Mouse (Mus musculus) embryonic facial prominence, embryonic 11.5 days (tissue): Measurements from ENCODE around the gene Rhoj. TPM values are rescaled to one million over a fixed set of nuclear protein-coding genes. Genes with fewer than 3 reads are reported as not detected.
"Not testable (repeated sequence)": the region's sequence is repeated elsewhere in the genome, so short reads cannot be mapped to it uniquely, and the experiment has no call there.

Experiments used
- ATAC-seq: fragments of 200-750 bp; cut with Nextera tagmentation; replicated peaks from 2 replicates; pipeline ENCODE4 v1.8.0; 2017; ENCODE audit warnings: low read depth; ENCODE audit not compliant: insufficient number of reproducible peaks, low FRiP score, low TSS enrichment
- DNase-seq: peaks from one replicate; pipeline ENCODE4 v3.0.0-alpha.2; 2015; ENCODE audit warnings: low spot score
- H3K27ac ChIP-seq: fragments of 300-500 bp; sonication (generic); replicated peaks from 2 replicates; pipeline ENCODE4 v1.5.1; 2014; ENCODE audit warnings: mild to moderate bottlenecking, low read depth, low read length, control low read depth
- H3K27me3 ChIP-seq: fragments of 300-500 bp; sonication (generic); 2 replicates; pipeline ENCODE4 v1.6.1; 2014; ENCODE audit warnings: mild to moderate bottlenecking, low read length, moderate library complexity, mixed read lengths; ENCODE audit not compliant: control insufficient read depth, insufficient read depth
- H3K36me3 ChIP-seq: fragments of 300-500 bp; sonication (generic); replicated peaks from 2 replicates; pipeline ENCODE4 v1.6.1; 2014; ENCODE audit warnings: low read depth, mild to moderate bottlenecking, low read length, moderate library complexity, mixed read lengths; ENCODE audit not compliant: control insufficient read depth, insufficient read depth
- H3K4me1 ChIP-seq: fragments of 300-500 bp; sonication (generic); 2 replicates; pipeline ENCODE4 v1.6.1; 2014; ENCODE audit warnings: low read length, mixed read lengths; ENCODE audit not compliant: control insufficient read depth, insufficient read depth
- H3K4me2 ChIP-seq: fragments of 300-500 bp; sonication (generic); 2 replicates; pipeline ENCODE4 v1.6.1; 2014; ENCODE audit warnings: low read depth, mild to moderate bottlenecking, control low read depth, low read length, moderate library complexity
- H3K4me3 ChIP-seq: fragments of 300-500 bp; sonication (generic); 2 replicates; pipeline ENCODE4 v1.5.1; 2014; ENCODE audit warnings: low read depth, low read length, control low read depth
- H3K9ac ChIP-seq: fragments of 300-500 bp; sonication (generic); replicated peaks from 2 replicates; pipeline ENCODE4 v1.6.1; 2014; ENCODE audit warnings: mild to moderate bottlenecking, control low read depth, low read length
- H3K9me3 ChIP-seq: fragments of 300-500 bp; sonication (generic); replicated peaks from 2 replicates; pipeline ENCODE4 v1.6.1; 2016; ENCODE audit warnings: mild to moderate bottlenecking, low read length, inconsistent platforms, mixed read lengths; ENCODE audit not compliant: control insufficient read depth
- WGBS: fragments of 180-500 bp; shearing (Covaris S2); extraction: QIAGEN DNeasy Blood & Tissue Kit; methylation state at CpG from one replicate; pipeline ENCODE4 v1.1.7; 2014; 5-methylcytosine and 5-hydroxymethylcytosine counted together
- polyA plus RNA-seq: library from polyadenylated mRNA; unstranded; fragments of >200 nt; fragmentation: Nextera tagmentation; extraction: Ambion mirVana; gene quantifications from 2 replicates; pipeline ENCODE4 v1.2.1, GENCODE M21; 2014

Gene Rhoj
- polyA plus RNA-seq, 1 experiment from 2014 or later, result 36.3 TPM

DNA sequence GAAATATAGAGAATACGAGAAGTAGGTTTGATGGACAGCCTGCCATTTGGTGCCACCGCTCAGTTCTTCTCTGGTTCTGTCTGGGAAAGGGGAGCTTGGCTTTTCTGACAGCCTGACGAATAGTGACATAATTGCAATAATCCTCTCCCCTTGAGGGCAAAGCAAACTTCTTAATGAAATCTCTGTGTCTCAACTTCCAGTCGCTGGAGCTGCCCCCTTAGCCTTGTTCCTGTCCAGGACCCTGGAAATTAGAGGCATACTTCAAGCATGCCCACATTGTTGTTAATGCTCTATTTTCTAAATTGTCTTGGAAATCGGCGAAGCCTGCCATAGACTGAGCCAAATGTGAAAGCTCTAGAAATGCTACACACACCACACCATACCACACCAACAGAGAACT lies 120.6 kb downstream of the Rhoj start:
- H3K36me3 ChIP-seq, result no peaks in the 10 kb centered on the region
- no peaks in the 10 kb centered on the region for H3K4me1 ChIP-seq
- no peak overlapping the region for H3K4me3 ChIP-seq
- H3K27me3 ChIP-seq, result no peaks in the 10 kb centered on the region
- no peak overlapping the region for H3K9ac ChIP-seq
- H3K27ac ChIP-seq, result no peak overlapping the region
- no peaks in the 10 kb centered on the region for H3K9me3 ChIP-seq
- WGBS, result 70% methylated on average over 6 of the region's 6 CpGs
- DNase-seq (no peak), ATAC-seq (no peak)
- H3K4me2 ChIP-seq, result no peak overlapping the region

DNA sequence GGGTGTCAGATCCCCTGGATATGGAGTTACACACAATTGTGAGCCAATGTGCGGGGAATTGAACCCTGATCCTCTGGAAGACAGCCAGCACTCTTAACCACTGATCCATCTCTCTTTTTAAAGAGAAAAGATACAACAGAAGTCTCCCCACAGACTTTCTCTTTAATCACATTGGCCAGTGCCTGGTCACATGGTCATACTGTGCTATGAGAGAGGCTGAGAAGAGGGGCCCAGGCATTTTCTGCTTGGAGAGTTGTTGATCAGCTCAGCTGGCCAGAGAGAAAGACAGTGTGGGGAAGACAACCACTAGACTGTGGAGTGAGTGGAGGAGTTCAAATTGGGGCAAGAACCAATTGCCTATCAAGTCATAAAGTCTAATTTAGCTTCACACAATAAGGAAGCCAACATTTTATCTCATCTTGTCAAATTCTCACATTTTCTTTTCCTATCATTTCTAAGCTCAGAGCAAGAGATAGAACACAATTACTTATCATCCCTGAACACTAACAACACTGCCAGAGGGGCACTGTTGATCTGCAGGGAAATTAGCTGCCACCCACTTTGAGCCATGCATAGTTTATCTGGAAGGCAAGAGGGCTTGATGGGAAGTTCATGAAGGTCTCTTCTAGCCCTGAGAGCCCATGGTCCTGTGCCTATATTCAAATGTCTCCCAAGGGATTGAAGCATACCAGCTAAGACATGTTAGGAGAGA lies 121.7 kb downstream of the Rhoj start:
- no peaks in the 10 kb centered on the region for H3K27me3 ChIP-seq

DNA sequence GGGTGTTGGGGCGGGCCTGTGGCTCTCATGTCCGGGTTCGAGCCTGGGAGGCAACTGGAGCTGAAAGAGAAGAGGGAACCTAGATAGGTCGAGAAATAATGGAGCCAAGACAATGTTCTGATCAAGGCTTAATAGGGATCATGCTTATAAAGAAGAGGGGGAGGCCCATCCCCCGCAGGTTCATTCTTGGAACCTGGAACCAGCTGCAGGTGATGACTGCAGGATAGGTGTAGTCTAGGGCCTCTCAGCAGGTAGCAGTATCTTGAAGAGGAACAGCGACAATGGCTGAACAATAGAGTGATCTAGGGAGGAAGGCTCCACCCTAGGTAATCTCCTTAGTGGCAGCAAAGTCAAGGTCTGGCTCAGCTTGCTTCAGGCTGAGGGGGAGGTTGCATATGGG lies 124.3 kb downstream of the Rhoj start:
- H3K27ac ChIP-seq, H3K27me3 ChIP-seq, H3K4me3 ChIP-seq, H3K4me1 ChIP-seq, ATAC-seq, H3K9me3 ChIP-seq, H3K9ac ChIP-seq, H3K36me3 ChIP-seq, DNase-seq, H3K4me2 ChIP-seq: not testable (repeated sequence)
- WGBS, result 82% methylated on average over 6 of the region's 6 CpGs

More for the DNA sequence above, 121.7 kb downstream of the Rhoj start:
- Histone ChIP-seq H3K27ac (no peak overlapping the region), H3K4me3 (no peak overlapping the region), H3K4me1 (no peaks in the 10 kb centered on the region), H3K36me3 (no peaks in the 10 kb centered on the region), H3K9me3 (no peaks in the 10 kb centered on the region), H3K9ac (no peak overlapping the region), H3K4me2 (no peak overlapping the region)
- no peak for DNase-seq
- WGBS, result 79% methylated on average over 1 of the region's 1 CpGs
- no peak for ATAC-seq

DNA sequence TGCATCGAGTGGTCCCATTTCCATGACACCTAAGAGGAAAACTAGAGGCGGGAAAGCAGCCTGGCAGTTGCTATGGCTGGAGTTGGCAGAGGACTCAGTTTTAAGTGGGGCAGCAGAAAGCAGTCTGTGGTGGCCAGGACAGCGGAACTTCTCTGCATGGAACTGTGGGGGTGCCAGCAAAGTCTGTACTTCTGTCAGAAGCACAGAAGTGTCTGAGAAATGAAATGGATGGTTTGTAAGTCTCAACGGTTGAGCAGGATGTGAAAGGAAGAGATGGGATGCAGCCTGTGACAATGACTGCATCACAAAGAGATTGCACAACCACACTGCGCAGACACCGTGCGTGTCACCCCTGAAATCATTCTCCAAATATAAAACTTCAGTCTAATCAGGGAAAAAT lies 138.1 kb downstream of the Rhoj start:
- H3K27me3 ChIP-seq, result no peaks in the 10 kb centered on the region
- DNase-seq, result no peak
- no peak overlapping the region for H3K4me3 ChIP-seq
- H3K9ac ChIP-seq, result no peak overlapping the region
- no peak for ATAC-seq
- H3K4me2 ChIP-seq, result no peak overlapping the region
- no peaks in the 10 kb centered on the region; the same call in 1 of the 2 replicates for H3K36me3 ChIP-seq
- H3K4me1 ChIP-seq, result no peaks in the 10 kb centered on the region
- WGBS, result 90% methylated on average over 7 of the region's 7 CpGs
- no peak overlapping the region for H3K27ac ChIP-seq
- no peaks in the 10 kb centered on the region for H3K9me3 ChIP-seq

DNA sequence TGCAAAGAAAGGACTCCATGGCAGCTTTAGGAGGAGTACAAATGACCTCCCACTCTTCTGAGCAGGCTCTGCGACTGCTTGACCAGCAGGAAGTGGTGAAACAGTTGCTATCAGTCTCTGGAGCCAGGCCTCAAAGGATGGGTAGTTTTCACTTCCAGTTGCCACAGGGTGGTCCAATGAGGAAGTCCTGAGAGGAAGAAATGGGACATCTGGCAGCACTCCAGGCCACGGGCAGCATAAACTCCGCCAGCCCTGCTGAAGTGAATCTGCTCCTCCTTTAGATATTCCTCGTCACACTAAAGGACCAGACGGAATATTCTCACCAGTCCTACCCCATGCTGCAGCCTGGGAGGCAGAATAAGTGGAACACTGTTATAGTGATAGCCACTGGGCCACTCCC lies 140.8 kb downstream of the Rhoj start:
- DNase-seq (no peak), ATAC-seq (no peak)
- 88% methylated on average over 5 of the region's 5 CpGs for WGBS
- Histone ChIP-seq H3K9me3 (no peaks in the 10 kb centered on the region), H3K27me3 (no peaks in the 10 kb centered on the region), H3K4me3 (no peak overlapping the region), H3K4me2 (no peak overlapping the region), H3K27ac (no peak overlapping the region), H3K4me1 (no peaks in the 10 kb centered on the region), H3K36me3 (no peaks in the 10 kb centered on the region; the same call in 1 of the 2 replicates), H3K9ac (no peak overlapping the region)

DNA sequence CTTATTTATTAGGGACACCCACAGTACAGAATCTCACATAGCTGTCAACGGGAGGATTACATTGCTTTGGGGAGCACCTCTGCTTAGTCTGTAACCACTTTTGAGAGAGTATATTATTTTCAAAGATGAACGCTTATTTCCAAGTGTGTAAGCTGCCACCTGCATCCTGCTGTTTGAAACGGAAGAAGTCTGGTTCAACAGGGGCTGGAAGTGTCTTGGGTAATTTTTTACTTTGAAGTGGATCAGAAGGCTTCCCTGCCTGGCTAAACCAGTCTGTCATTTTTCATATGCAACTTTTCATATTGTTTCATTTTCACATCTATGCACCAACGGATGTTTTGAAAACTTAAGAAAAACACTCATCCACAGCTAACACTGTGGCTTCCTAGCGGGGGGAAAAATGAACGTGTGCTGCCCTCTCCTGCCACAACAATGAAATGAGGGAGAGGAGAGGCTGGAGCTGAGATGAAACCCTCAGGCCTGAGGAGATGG lies 141.4 kb downstream of the Rhoj start:
- H3K9ac ChIP-seq, result no peak overlapping the region
- H3K36me3 ChIP-seq, result no peaks in the 10 kb centered on the region; the same call in 1 of the 2 replicates
- ATAC-seq (no peak), DNase-seq (no peak)
- H3K4me1 ChIP-seq, result no peaks in the 10 kb centered on the region
- H3K27ac ChIP-seq, result no peak overlapping the region
- no peaks in the 10 kb centered on the region for H3K9me3 ChIP-seq
- no peaks in the 10 kb centered on the region for H3K27me3 ChIP-seq
- WGBS, result 72% methylated on average over 6 of the region's 6 CpGs
- no peak overlapping the region for H3K4me3 ChIP-seq
- H3K4me2 ChIP-seq, result no peak overlapping the region

DNA sequence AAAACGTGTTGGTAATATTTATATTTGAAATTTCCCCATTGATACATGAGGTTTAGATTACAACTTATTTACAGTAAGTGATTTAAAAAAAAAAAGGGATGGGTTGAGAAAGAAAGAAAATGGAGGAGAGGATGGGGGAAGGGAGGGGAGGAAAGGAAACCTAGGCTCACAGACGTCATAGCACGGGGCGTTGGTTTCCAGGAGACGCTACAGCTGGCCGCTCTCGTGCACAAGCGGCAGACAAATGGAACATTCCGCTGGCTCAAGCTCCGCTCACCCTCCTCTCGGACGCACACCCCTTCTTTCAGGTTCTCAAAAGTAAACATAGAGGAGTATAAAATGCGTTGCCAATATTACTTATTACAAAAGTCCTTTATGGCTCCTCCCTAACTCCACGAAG lies 141.9 kb downstream of the Rhoj start:
- H3K9ac ChIP-seq, result no peak overlapping the region
- H3K27ac ChIP-seq, result no peak overlapping the region
- ATAC-seq, result no peak
- H3K4me1 ChIP-seq, result no peaks in the 10 kb centered on the region
- no peak for DNase-seq
- WGBS, result 84% methylated on average over 14 of the region's 14 CpGs
- H3K27me3 ChIP-seq, result no peaks in the 10 kb centered on the region
- H3K9me3 ChIP-seq, result no peaks in the 10 kb centered on the region
- H3K36me3 ChIP-seq, result no peaks in the 10 kb centered on the region; the same call in 1 of the 2 replicates
- no peak overlapping the region for H3K4me2 ChIP-seq
- H3K4me3 ChIP-seq, result no peak overlapping the region

DNA sequence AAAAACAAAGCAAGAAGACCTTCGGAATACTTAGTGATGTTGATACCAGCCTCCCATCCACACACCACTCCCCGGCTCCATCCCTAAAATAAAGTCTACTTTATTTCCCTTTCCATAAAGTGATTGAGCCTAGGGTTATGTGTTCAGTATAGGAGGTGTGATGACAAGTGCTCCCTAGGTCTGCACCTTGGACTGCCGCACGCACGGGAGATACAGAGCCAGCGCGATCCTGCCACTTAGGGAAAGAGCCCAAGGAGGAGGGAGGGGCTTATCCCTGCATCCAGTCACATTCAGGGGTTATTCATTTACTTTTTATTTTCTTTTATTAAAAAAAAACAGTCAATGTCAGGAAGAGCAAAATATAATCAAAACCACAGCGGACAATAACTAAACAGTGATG lies 142.5 kb downstream of the Rhoj start:
- Histone ChIP-seq H3K27me3 (no peaks in the 10 kb centered on the region), H3K9ac (no peak overlapping the region), H3K4me1 (no peaks in the 10 kb centered on the region), H3K27ac (no peak overlapping the region), H3K4me2 (no peak overlapping the region), H3K36me3 (no peaks in the 10 kb centered on the region; the same call in 1 of the 2 replicates), H3K4me3 (no peak overlapping the region), H3K9me3 (no peaks in the 10 kb centered on the region)
- ATAC-seq, result no peak
- no peak for DNase-seq
- 92% methylated on average over 8 of the region's 8 CpGs for WGBS
